Mouse (Mus musculus): ENCODE data around the gene Adamts16. TPM values are rescaled to one million over a fixed set of nuclear protein-coding genes. Genes with fewer than 3 reads are reported as not detected.

Adamts16 gene
- polyA plus RNA-seq, 1 experiment from 2014 or later: 0.31 TPM

- Histone ChIP-seq H3K27me3 (ENCODE audit: control insufficient read depth, insufficient read depth, low read length) (no peaks in the 10 kb centered on the region), H3K9me3 (ENCODE audit: control insufficient read depth, low read length) (no peaks in the 10 kb centered on the region), H3K36me3 (ENCODE audit: control insufficient read depth, insufficient read depth, low read length) (no peaks in the 10 kb centered on the region), H3K27ac (replicated peaks in 1 of 2; ENCODE audit: control insufficient read depth in 1 of 2, insufficient read depth in 1 of 2, low read depth in 2 of 2, low read length in 2 of 2) (no peak overlapping the region), H3K4me1 (ENCODE audit: control insufficient read depth in 2 of 2, insufficient read depth in 2 of 2, low read length in 2 of 2) (no peaks in the 10 kb centered on the region), H3K4me3 (ENCODE audit: control insufficient read depth in 1 of 2, insufficient read depth in 1 of 2, low read depth in 1 of 2, low read length in 2 of 2) (no peak overlapping the region), H3K9ac (ENCODE audit: low read length) (no peak overlapping the region), H3K4me2 (ENCODE audit: low read length) (no peak overlapping the region)
- WGBS: 62% methylated on average over 2 of the region's 2 CpGs
- no peak for ATAC-seq (ENCODE audit: insufficient number of reproducible peaks, insufficient read depth, low FRiP score, low read depth)
Measured at GRCm38 (mm10) chr13:70761312-70761711, 80.3 kb downstream of the Adamts16 start.

DNA sequence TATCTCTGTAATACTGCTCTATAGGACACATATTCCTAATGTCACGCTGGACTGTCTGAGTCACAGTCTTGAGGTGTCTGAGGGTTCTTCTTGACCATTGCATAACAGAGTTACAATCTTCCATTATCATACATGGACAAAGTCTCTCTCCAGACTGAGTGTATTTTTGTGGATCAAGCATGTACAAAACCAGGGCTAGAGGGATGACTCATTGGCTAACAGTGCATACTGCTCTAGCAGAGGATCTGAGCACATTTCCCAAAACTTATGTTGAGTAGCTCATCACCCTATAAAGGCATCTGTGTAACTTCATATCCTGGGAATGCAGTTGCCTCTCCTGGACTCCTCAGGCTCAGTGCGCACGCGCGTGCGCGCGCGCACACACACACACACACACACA, 81.4 kb downstream of the Adamts16 start:
- H3K27ac ChIP-seq (replicated peaks in 1 of 2; ENCODE audit: control insufficient read depth in 1 of 2, insufficient read depth in 1 of 2, low read depth in 2 of 2, low read length in 2 of 2): no peak overlapping the region
- H3K36me3 ChIP-seq (ENCODE audit: control insufficient read depth, insufficient read depth, low read length): no peaks in the 10 kb centered on the region
- no peaks in the 10 kb centered on the region for H3K27me3 ChIP-seq (ENCODE audit: control insufficient read depth, insufficient read depth, low read length)
- no peaks in the 10 kb centered on the region for H3K9me3 ChIP-seq (ENCODE audit: control insufficient read depth, low read length)
- 94% methylated on average over 9 of the region's 9 CpGs for WGBS
- H3K4me1 ChIP-seq (ENCODE audit: control insufficient read depth in 2 of 2, insufficient read depth in 2 of 2, low read length in 2 of 2): no peaks in the 10 kb centered on the region
- no peak overlapping the region for H3K4me3 ChIP-seq (ENCODE audit: control insufficient read depth in 1 of 2, insufficient read depth in 1 of 2, low read depth in 1 of 2, low read length in 2 of 2)
- ATAC-seq (ENCODE audit: insufficient number of reproducible peaks, insufficient read depth, low FRiP score, low read depth): no peak
- H3K4me2 ChIP-seq (ENCODE audit: low read length): no peak overlapping the region
- H3K9ac ChIP-seq (ENCODE audit: low read length): no peak overlapping the region

- Histone ChIP-seq H3K4me1 (ENCODE audit: control insufficient read depth in 2 of 2, insufficient read depth in 2 of 2, low read length in 2 of 2) (no peaks in the 10 kb centered on the region; a peak in 1 of 4 replicates), H3K4me2 (ENCODE audit: low read length) (no peak overlapping the region), H3K27me3 (ENCODE audit: control insufficient read depth, insufficient read depth, low read length) (peaks cover 11% of the 10 kb centered on the region; the same call in 1 of the 2 replicates), H3K9ac (ENCODE audit: low read length) (no peak overlapping the region), H3K9me3 (ENCODE audit: control insufficient read depth, low read length) (no peaks in the 10 kb centered on the region), H3K27ac (replicated peaks in 1 of 2; ENCODE audit: control insufficient read depth in 1 of 2, insufficient read depth in 1 of 2, low read depth in 2 of 2, low read length in 2 of 2) (no peak overlapping the region), H3K36me3 (ENCODE audit: control insufficient read depth, insufficient read depth, low read length) (no peaks in the 10 kb centered on the region), H3K4me3 (ENCODE audit: control insufficient read depth in 1 of 2, insufficient read depth in 1 of 2, low read depth in 1 of 2, low read length in 2 of 2) (no peak overlapping the region)
- no peak for ATAC-seq (ENCODE audit: insufficient number of reproducible peaks, insufficient read depth, low FRiP score, low read depth)
- WGBS: 74% methylated on average over 14 of the region's 14 CpGs
Measured at GRCm38 (mm10) chr13:70746294-70747008, 95.2 kb downstream of the Adamts16 start.

GRCm38 (mm10) chr13:70744416-70745038, 97.1 kb downstream of the Adamts16 start:
- H3K4me2 ChIP-seq (ENCODE audit: low read length): no peak overlapping the region
- H3K4me1 ChIP-seq (ENCODE audit: control insufficient read depth in 2 of 2, insufficient read depth in 2 of 2, low read length in 2 of 2): peaks cover 9% of the 10 kb centered on the region in 2 experiments; a peak in 2 of 4 replicates
- H3K27me3 ChIP-seq (ENCODE audit: control insufficient read depth, insufficient read depth, low read length): peaks cover 11% of the 10 kb centered on the region; the same call in 1 of the 2 replicates
- no peaks in the 10 kb centered on the region for H3K9me3 ChIP-seq (ENCODE audit: control insufficient read depth, low read length)
- H3K36me3 ChIP-seq (ENCODE audit: control insufficient read depth, insufficient read depth, low read length): no peaks in the 10 kb centered on the region
- 81% methylated on average over 5 of the region's 5 CpGs for WGBS
- H3K9ac ChIP-seq (ENCODE audit: low read length): no peak overlapping the region
- H3K27ac ChIP-seq (replicated peaks in 1 of 2; ENCODE audit: control insufficient read depth in 1 of 2, insufficient read depth in 1 of 2, low read depth in 2 of 2, low read length in 2 of 2): no peak overlapping the region
- ATAC-seq (ENCODE audit: insufficient number of reproducible peaks, insufficient read depth, low FRiP score, low read depth): no peak
- H3K4me3 ChIP-seq (ENCODE audit: control insufficient read depth in 1 of 2, insufficient read depth in 1 of 2, low read depth in 1 of 2, low read length in 2 of 2): no peak overlapping the region

GRCm38 (mm10) chr13:70742693-70743092, 98.9 kb downstream of the Adamts16 start:
- Histone ChIP-seq H3K4me2 (ENCODE audit: low read length) (no peak overlapping the region), H3K4me1 (ENCODE audit: control insufficient read depth in 2 of 2, insufficient read depth in 2 of 2, low read length in 2 of 2) (peaks cover 9% of the 10 kb centered on the region in 2 experiments; a peak in 2 of 4 replicates), H3K4me3 (ENCODE audit: control insufficient read depth in 1 of 2, insufficient read depth in 1 of 2, low read depth in 1 of 2, low read length in 2 of 2) (no peak overlapping the region), H3K9ac (ENCODE audit: low read length) (no peak overlapping the region), H3K27ac (replicated peaks in 1 of 2; ENCODE audit: control insufficient read depth in 1 of 2, insufficient read depth in 1 of 2, low read depth in 2 of 2, low read length in 2 of 2) (no peak overlapping the region), H3K9me3 (ENCODE audit: control insufficient read depth, low read length) (no peaks in the 10 kb centered on the region), H3K36me3 (ENCODE audit: control insufficient read depth, insufficient read depth, low read length) (no peaks in the 10 kb centered on the region), H3K27me3 (ENCODE audit: control insufficient read depth, insufficient read depth, low read length) (peaks cover 11% of the 10 kb centered on the region; the same call in 1 of the 2 replicates)
- 87% methylated on average over 4 of the region's 4 CpGs for WGBS
- no peak for ATAC-seq (ENCODE audit: insufficient number of reproducible peaks, insufficient read depth, low FRiP score, low read depth)

GRCm38 (mm10) chr13:70740281-70741240, 101.0 kb downstream of the Adamts16 start:
- H3K9ac ChIP-seq (ENCODE audit: low read length): no peak overlapping the region
- H3K4me3 ChIP-seq (ENCODE audit: control insufficient read depth in 1 of 2, insufficient read depth in 1 of 2, low read depth in 1 of 2, low read length in 2 of 2): no peak overlapping the region
- H3K36me3 ChIP-seq (ENCODE audit: control insufficient read depth, insufficient read depth, low read length): no peaks in the 10 kb centered on the region
- H3K27me3 ChIP-seq (ENCODE audit: control insufficient read depth, insufficient read depth, low read length): peaks cover 7% of the 10 kb centered on the region; the same call in 1 of the 2 replicates
- peak overlapping the region; percentile 55 for H3K4me2 ChIP-seq (ENCODE audit: low read length)
- no peak for ATAC-seq (ENCODE audit: insufficient number of reproducible peaks, insufficient read depth, low FRiP score, low read depth)
- no peaks in the 10 kb centered on the region for H3K9me3 ChIP-seq (ENCODE audit: control insufficient read depth, low read length)
- peaks cover 13 to 21% of the 10 kb centered on the region in 2 experiments for H3K4me1 ChIP-seq (ENCODE audit: control insufficient read depth in 2 of 2, insufficient read depth in 2 of 2, low read length in 2 of 2)
- WGBS: 19% methylated on average over 17 of the region's 17 CpGs
- H3K27ac ChIP-seq (replicated peaks in 1 of 2; ENCODE audit: control insufficient read depth in 1 of 2, insufficient read depth in 1 of 2, low read depth in 2 of 2, low read length in 2 of 2): peak overlapping the region; percentile 24 to 34; a peak in 3 of 4 replicates

- H3K4me1 ChIP-seq (ENCODE audit: control insufficient read depth in 2 of 2, insufficient read depth in 2 of 2, low read length in 2 of 2): peaks cover 13 to 21% of the 10 kb centered on the region in 2 experiments
- H3K4me3 ChIP-seq (ENCODE audit: control insufficient read depth in 1 of 2, insufficient read depth in 1 of 2, low read depth in 1 of 2, low read length in 2 of 2): no peak overlapping the region
- H3K27me3 ChIP-seq (ENCODE audit: control insufficient read depth, insufficient read depth, low read length): peaks cover 7% of the 10 kb centered on the region; the same call in 1 of the 2 replicates
- no peak overlapping the region for H3K4me2 ChIP-seq (ENCODE audit: low read length)
- no peaks in the 10 kb centered on the region for H3K9me3 ChIP-seq (ENCODE audit: control insufficient read depth, low read length)
- H3K36me3 ChIP-seq (ENCODE audit: control insufficient read depth, insufficient read depth, low read length): no peaks in the 10 kb centered on the region
- WGBS: 97% methylated on average over 9 of the region's 9 CpGs
- ATAC-seq (ENCODE audit: insufficient number of reproducible peaks, insufficient read depth, low FRiP score, low read depth): no peak
- H3K27ac ChIP-seq (replicated peaks in 1 of 2; ENCODE audit: control insufficient read depth in 1 of 2, insufficient read depth in 1 of 2, low read depth in 2 of 2, low read length in 2 of 2): no peak overlapping the region
- no peak overlapping the region for H3K9ac ChIP-seq (ENCODE audit: low read length)
Measured at GRCm38 (mm10) chr13:70738781-70739180, 102.8 kb downstream of the Adamts16 start.
